Mouse (Mus musculus) gonadal fat pad, adult 2 months (tissue): ENCODE measurements around the gene Krt90. TPM values are rescaled to one million over a fixed set of nuclear protein-coding genes. Genes with fewer than 3 reads are reported as not detected.
"Not testable (repeated sequence)": the region's sequence is repeated elsewhere in the genome, so short reads cannot be mapped to it uniquely, and the experiment has no call there.

Source experiments
- DNase-seq: peaks from one replicate; pipeline ENCODE4 v3.0.0-alpha.2; 2012; ENCODE audit warnings: low read depth
- polyA plus RNA-seq: library from polyadenylated mRNA; depleted of rRNA; stranded (reverse); fragments of >200 nt; gene quantifications from 2 replicates; pipeline ENCODE4 v1.2.3, GENCODE M21; 2012; rRNA removed

Gene Krt90
- polyA plus RNA-seq, 1 experiment, result not detected

GRCm38 (mm10) chr15:101517161-101517560 lies 45.6 kb downstream of the Krt90 start, which contains the start of gene Gm49425:
Gene Gm49425, minus strand, starts transcription at chr15:101517261.
- not testable (repeated sequence) for DNase-seq

- DNase-seq, result no peak
Measured at GRCm38 (mm10) chr15:101508247-101508646, 54.5 kb downstream of the Krt90 start.

GRCm38 (mm10) chr15:101506896-101507758 lies 55.6 kb downstream of the Krt90 start:
- no peak for DNase-seq

Other genes with a start within 250 kb of the Krt90 start
- 4.2 and 5.1 TPM in 2 replicates for gene Krt80, start 192.8 kb downstream of the Krt90 start, polyA plus RNA-seq
- gene Krt7, start 151.9 kb downstream of the Krt90 start, polyA plus RNA-seq, result 20.0 and 23.0 TPM in 2 replicates
- gene Krt87, start 124.1 kb downstream of the Krt90 start, polyA plus RNA-seq, result 0.22 TPM in 1 of 2 replicates, not detected in the other
- 0.14 and 0.38 TPM in 2 replicates for gene Krt88, start 115.2 kb downstream of the Krt90 start, polyA plus RNA-seq
- not detected in 2 replicates for gene Krt81, start 99.2 kb downstream of the Krt90 start, polyA plus RNA-seq
- not detected in 2 replicates for gene Krt86, start 89.5 kb downstream of the Krt90 start, polyA plus RNA-seq
- gene Krt83, start 71.4 kb downstream of the Krt90 start, polyA plus RNA-seq, result 0.13 TPM in 1 of 2 replicates, not detected in the other
- not detected in 2 replicates for gene Gm49425, start 45.7 kb downstream of the Krt90 start, polyA plus RNA-seq
- gene Krt84, start 30.1 kb downstream of the Krt90 start, polyA plus RNA-seq, result not detected in 2 replicates
- not detected in 2 replicates for gene Krt82, start 12.3 kb downstream of the Krt90 start, polyA plus RNA-seq
- gene Krt75, start 11.0 kb upstream of the Krt90 start, polyA plus RNA-seq, result not detected in 2 replicates
- gene Gm5414, start 65.2 kb upstream of the Krt90 start, polyA plus RNA-seq, result not detected in 2 replicates
- gene Gm5478, start 84.4 kb upstream of the Krt90 start, polyA plus RNA-seq, result not detected in 2 replicates
- gene Krt6b, start 117.3 kb upstream of the Krt90 start, polyA plus RNA-seq, result not detected in 2 replicates
- not detected in 2 replicates for gene Krt6a, start 131.4 kb upstream of the Krt90 start, polyA plus RNA-seq
- 36.9 and 48.0 TPM in 2 replicates for gene Krt5, start 149.9 kb upstream of the Krt90 start, polyA plus RNA-seq
- gene Krt71, start 180.2 kb upstream of the Krt90 start, polyA plus RNA-seq, result 0.07 TPM in 1 of 2 replicates, not detected in the other
- not detected in 2 replicates for gene Krt72, start 223.5 kb upstream of the Krt90 start, polyA plus RNA-seq
- not detected in 2 replicates for gene Krt73, start 239.4 kb upstream of the Krt90 start, polyA plus RNA-seq